Mouse (Mus musculus) E14TG2a.4 (cell line): Measurements from ENCODE around the gene Boll.

ENCODE experiments used
- H3K27me3 ChIP-seq: 2 replicates; pipeline ENCODE4 v1.6.1; 2014; ENCODE audit warnings: low read length, control low read depth; ENCODE audit not compliant: insufficient read depth
- H3K36me3 ChIP-seq: 2 replicates; pipeline ENCODE4 v1.6.1; 2014; ENCODE audit warnings: low read length, control low read depth; ENCODE audit not compliant: insufficient read depth
- H3K4me1 ChIP-seq: replicated peaks from 2 replicates; pipeline ENCODE4 v1.6.1; 2014; ENCODE audit warnings: low read depth, low read length, control low read depth
- H3K4me3 ChIP-seq: replicated peaks from 2 replicates; pipeline ENCODE4 v1.5.1; 2014; ENCODE audit warnings: mild to moderate bottlenecking, low read length
- H3K9me3 ChIP-seq: 2 replicates; pipeline ENCODE4 v1.6.1; 2014; ENCODE audit warnings: low read length, control low read depth
- CTCF ChIP-seq: conservative IDR thresholded peaks from 2 replicates; pipeline ENCODE4 v1.5.1; 2014; ENCODE audit warnings: low read length
- NANOG ChIP-seq: IDR thresholded peaks from 2 replicates; pipeline ENCODE4 v1.6.1; 2014; ENCODE audit warnings: borderline replicate concordance, low read length, mixed read lengths
- POU5F1 ChIP-seq: IDR thresholded peaks from 2 replicates; pipeline ENCODE4 v1.6.1; 2014; ENCODE audit warnings: low read length, borderline replicate concordance

Gene Boll

DNA sequence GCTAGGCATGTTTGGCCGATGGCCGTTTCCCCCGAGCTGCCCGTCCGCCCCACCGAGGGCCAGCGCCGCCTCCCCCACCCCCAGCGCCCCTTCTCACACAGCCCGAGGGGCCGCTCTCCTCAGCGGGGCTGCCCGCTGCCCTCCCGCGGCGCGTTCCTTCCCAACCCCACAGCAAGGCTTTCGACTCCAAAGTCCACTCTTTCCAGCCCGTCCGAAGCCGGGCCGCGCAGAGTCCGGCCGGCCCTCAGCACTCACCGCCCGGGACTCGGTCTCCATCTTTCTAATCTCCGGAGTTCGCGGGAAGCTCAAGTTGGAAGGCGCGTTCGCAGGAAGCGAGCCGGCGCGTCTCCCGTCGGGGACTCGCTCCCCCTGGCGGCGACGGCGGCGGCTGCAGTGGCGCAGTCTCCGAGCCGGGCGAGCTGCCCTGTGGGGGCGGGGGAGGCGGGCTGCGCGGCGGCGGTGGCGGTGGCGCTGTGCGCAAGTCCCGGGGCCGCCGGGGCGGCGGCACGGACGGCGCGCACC lies at the start of gene Boll:
TSS of gene Boll (minus strand) at position 426 of the 522 bp plus-strand sequence.
- no peaks in the 10 kb centered on the region for H3K36me3 ChIP-seq
- TF ChIP-seq NANOG (no peak), CTCF (no peak), POU5F1 (no peak)
- H3K4me1 ChIP-seq: peaks cover 6% of the 10 kb centered on the region; the same call in 1 of the 2 replicates
- H3K27me3 ChIP-seq: peaks cover 40% of the 10 kb centered on the region
- no peaks in the 10 kb centered on the region for H3K9me3 ChIP-seq
- H3K4me3 ChIP-seq: peak within 1 kb of the TSS; percentile 81

DNA sequence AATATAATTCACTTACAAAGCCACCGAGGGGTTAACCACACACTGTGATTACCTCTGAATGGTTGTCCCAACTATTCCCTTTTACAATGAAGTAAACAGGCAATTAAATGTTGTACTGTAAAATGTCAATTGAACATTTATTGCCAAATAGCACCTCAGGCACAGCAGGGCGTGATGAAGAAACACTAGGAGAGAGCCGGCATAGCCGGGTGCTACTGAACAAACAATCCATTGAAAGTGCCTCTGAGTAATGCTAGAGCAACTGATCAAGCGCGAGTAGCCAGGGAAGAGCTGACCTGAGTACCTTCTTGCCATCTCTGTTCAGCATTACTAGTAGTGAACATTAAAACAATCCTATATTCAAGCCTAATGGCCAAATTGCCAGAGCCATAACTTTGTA lies 49.3 kb upstream of the Boll start:
- peaks cover 18% of the 10 kb centered on the region for H3K27me3 ChIP-seq
- no peaks in the 10 kb centered on the region for H3K36me3 ChIP-seq
- no peaks in the 10 kb centered on the region for H3K4me1 ChIP-seq
- H3K9me3 ChIP-seq: 0 out of 2 replicates have a peak, but pooled peaks cover 2% of the 10 kb centered on the region
- TF ChIP-seq NANOG (no peak), POU5F1 (no peak), CTCF (no peak)
- H3K4me3 ChIP-seq: no peak overlapping the region

GRCm38 (mm10) chr1:55411079-55411478 lies 47.8 kb upstream of the Boll start:
- H3K4me3 ChIP-seq: no peak overlapping the region
- H3K4me1 ChIP-seq: peaks cover 6% of the 10 kb centered on the region
- peaks cover 33% of the 10 kb centered on the region for H3K27me3 ChIP-seq
- no peaks in the 10 kb centered on the region for H3K36me3 ChIP-seq
- H3K9me3 ChIP-seq: 0 out of 2 replicates have a peak, but pooled peaks cover 2% of the 10 kb centered on the region
- no peak for TF ChIP-seq NANOG
- TF ChIP-seq CTCF: no peak
- TF ChIP-seq POU5F1: no peak

GRCm38 (mm10) chr1:55410670-55411069 lies 47.4 kb upstream of the Boll start:
- no peak for TF ChIP-seq NANOG
- TF ChIP-seq CTCF: no peak
- TF ChIP-seq POU5F1: no peak
- Histone ChIP-seq H3K27me3 (peaks cover 37% of the 10 kb centered on the region), H3K9me3 (0 out of 2 replicates have a peak, but pooled peaks cover 2% of the 10 kb centered on the region), H3K4me1 (peaks cover 6% of the 10 kb centered on the region), H3K36me3 (no peaks in the 10 kb centered on the region), H3K4me3 (no peak overlapping the region)

GRCm38 (mm10) chr1:55406531-55407375 lies 43.5 kb upstream of the Boll start:
- TF ChIP-seq POU5F1: no peak
- no peak for TF ChIP-seq NANOG
- TF ChIP-seq CTCF: no peak
- H3K4me3 ChIP-seq: peak overlapping the region; percentile 87
- no peaks in the 10 kb centered on the region for H3K36me3 ChIP-seq
- H3K4me1 ChIP-seq: peaks cover 13% of the 10 kb centered on the region
- H3K9me3 ChIP-seq: no peaks in the 10 kb centered on the region
- peaks cover 56% of the 10 kb centered on the region for H3K27me3 ChIP-seq

GRCm38 (mm10) chr1:55406023-55406413 lies 42.7 kb upstream of the Boll start:
- Histone ChIP-seq H3K4me3 (peak overlapping the region; percentile 87), H3K27me3 (peaks cover 55% of the 10 kb centered on the region), H3K4me1 (peaks cover 13% of the 10 kb centered on the region), H3K36me3 (no peaks in the 10 kb centered on the region), H3K9me3 (no peaks in the 10 kb centered on the region)
- TF ChIP-seq POU5F1 (no peak), CTCF (no peak), NANOG (no peak)

- Histone ChIP-seq H3K4me1 (peaks cover 13% of the 10 kb centered on the region), H3K27me3 (peaks cover 51% of the 10 kb centered on the region), H3K4me3 (peak within 1 kb of the TSS; percentile 87), H3K36me3 (no peaks in the 10 kb centered on the region), H3K9me3 (no peaks in the 10 kb centered on the region)
- no peak for TF ChIP-seq POU5F1
- TF ChIP-seq CTCF: no peak
- no peak for TF ChIP-seq NANOG
These were observed 42.2 kb upstream of the Boll start, which contains the start of gene Plcl1 for GRCm38 (mm10) chr1:55405272-55406022. Gene Plcl1, plus strand, starts transcription at chr1:55405921.

- peaks cover 13% of the 10 kb centered on the region for H3K4me1 ChIP-seq
- TF ChIP-seq NANOG (no peak), CTCF (peak; percentile 34; the same call in 1 of the 2 replicates), POU5F1 (no peak)
- H3K9me3 ChIP-seq: no peaks in the 10 kb centered on the region
- no peaks in the 10 kb centered on the region for H3K36me3 ChIP-seq
- H3K27me3 ChIP-seq: peaks cover 51% of the 10 kb centered on the region
- H3K4me3 ChIP-seq: no peak overlapping the region
These were observed 41.2 kb upstream of the Boll start for GRCm38 (mm10) chr1:55404439-55404838.
